Mouse (Mus musculus): ENCODE results near the gene Slx1b.
A peak's percentile ranks its signal among the peaks of the same experiment; 100 is the strongest.
"Not testable (repeated sequence)": the region's sequence is repeated elsewhere in the genome, so short reads cannot be mapped to it uniquely, and the experiment has no call there.

Gene Slx1b

GRCm38 (mm10) chr7:126702861-126703756, 7.5 kb upstream of the Slx1b start:
- DNase-seq (ENCODE audit: low read depth) = no peak

- no peak for DNase-seq (ENCODE audit: low read depth)
Observed at GRCm38 (mm10) chr7:126702358-126702757, 6.8 kb upstream of the Slx1b start.

- no peak for DNase-seq (ENCODE audit: low read depth)
Observed at GRCm38 (mm10) chr7:126701559-126702357, 6.2 kb upstream of the Slx1b start.

GRCm38 (mm10) chr7:126701070-126701469, 5.5 kb upstream of the Slx1b start:
- DNase-seq (ENCODE audit: low read depth) = no peak

- no peak for DNase-seq (ENCODE audit: low read depth)
Observed at GRCm38 (mm10) chr7:126700063-126701015, 4.8 kb upstream of the Slx1b start.

- DNase-seq (ENCODE audit: low read depth) = no peak
Observed at GRCm38 (mm10) chr7:126697838-126698237, 2.3 kb upstream of the Slx1b start.

- no peak for DNase-seq (ENCODE audit: low read depth)
Observed at GRCm38 (mm10) chr7:126696886-126697285, 1.3 kb upstream of the Slx1b start.

GRCm38 (mm10) chr7:126696303-126696702, 719 bp upstream of the Slx1b start:
- no peak for DNase-seq (ENCODE audit: low read depth)

GRCm38 (mm10) chr7:126695210-126695611, 373 bp downstream of the Slx1b start, which contains the start of gene Bola2:
TSS of gene Bola2 (plus strand) at chr7:126695401.
- no peak for DNase-seq (ENCODE audit: low read depth)

GRCm38 (mm10) chr7:126694441-126695051, 1.0 kb downstream of the Slx1b start:
- DNase-seq (ENCODE audit: low read depth) = no peak

- DNase-seq (ENCODE audit: low read depth) = no peak
Observed at GRCm38 (mm10) chr7:126693781-126694180, 1.8 kb downstream of the Slx1b start.

GRCm38 (mm10) chr7:126693256-126693655, 2.3 kb downstream of the Slx1b start:
- DNase-seq (ENCODE audit: low read depth) = peak; percentile 75

- no peak for DNase-seq (ENCODE audit: low read depth)
Observed at GRCm38 (mm10) chr7:126692426-126692825, 3.2 kb downstream of the Slx1b start.

- DNase-seq (ENCODE audit: low read depth) = no peak
Observed at GRCm38 (mm10) chr7:126691676-126692075, 3.9 kb downstream of the Slx1b start.

GRCm38 (mm10) chr7:126690737-126691136, 4.8 kb downstream of the Slx1b start:
- no peak for DNase-seq (ENCODE audit: low read depth)

- DNase-seq (ENCODE audit: low read depth) = no peak
Observed at GRCm38 (mm10) chr7:126689021-126689420, 6.6 kb downstream of the Slx1b start.

GRCm38 (mm10) chr7:126688156-126688555, 7.4 kb downstream of the Slx1b start:
- DNase-seq (ENCODE audit: low read depth) = not testable (repeated sequence)

GRCm38 (mm10) chr7:126681221-126681620, 14.4 kb downstream of the Slx1b start:
- no peak for DNase-seq (ENCODE audit: low read depth)

GRCm38 (mm10) chr7:126679683-126680082, 15.9 kb downstream of the Slx1b start:
- no peak for DNase-seq (ENCODE audit: low read depth)

- DNase-seq (ENCODE audit: low read depth) = no peak
Observed at GRCm38 (mm10) chr7:126678545-126679341, 16.8 kb downstream of the Slx1b start.
